Mouse (Mus musculus) erythroblast, embryonic 14.5 days (primary cell): ENCODE results near the gene Ttc7. TPM values are rescaled to one million over a fixed set of nuclear protein-coding genes. Genes with fewer than 3 reads are reported as not detected.
A peak's percentile ranks its signal among the peaks of the same experiment; 100 is the strongest.

Experiments
- H3K27me3 ChIP-seq: 2 replicates; pipeline ENCODE4 v1.6.1; 2012; ENCODE audit warnings: inconsistent platforms; ENCODE audit not compliant: control insufficient read depth
- H3K36me3 ChIP-seq: 2 replicates; pipeline ENCODE4 v1.6.1; 2012; ENCODE audit warnings: mild to moderate bottlenecking, inconsistent platforms; ENCODE audit not compliant: control insufficient read depth
- H3K4me1 ChIP-seq: 2 replicates; pipeline ENCODE4 v1.6.1; 2012; ENCODE audit warnings: inconsistent platforms; ENCODE audit not compliant: control insufficient read depth
- H3K4me3 ChIP-seq: replicated peaks from 2 replicates; pipeline ENCODE3; 2012; ENCODE audit warnings: moderate library complexity, mild to moderate bottlenecking, inconsistent platforms
- H3K9me3 ChIP-seq: 2 replicates; pipeline ENCODE4 v1.6.1; 2012; ENCODE audit warnings: low read length, inconsistent platforms, mixed read lengths; ENCODE audit not compliant: control insufficient read depth
- GATA1 ChIP-seq: IDR thresholded peaks from 2 replicates; pipeline ENCODE4 v1.6.1; 2012; ENCODE audit warnings: low read length, inconsistent platforms, mixed read lengths
- TAL1 ChIP-seq: IDR thresholded peaks from 3 replicates; pipeline ENCODE4 v1.6.1; 2012; ENCODE audit warnings: low read length, inconsistent platforms, mixed read lengths
- polyA plus RNA-seq: library from polyadenylated mRNA; stranded (reverse); fragments of >175 nt; gene quantifications from 2 replicates; pipeline ENCODE4 v1.2.3, GENCODE M21; 2012

The Ttc7 gene
- polyA plus RNA-seq, 1 experiment = 2.6 TPM

GRCm38 (mm10) chr17:87284482-87285040, 1.9 kb downstream of the Ttc7 start:
- H3K36me3 ChIP-seq = peaks cover 38% of the 10 kb centered on the region
- no peak for TF ChIP-seq TAL1
- TF ChIP-seq GATA1 = no peak
- no peaks in the 10 kb centered on the region for H3K27me3 ChIP-seq
- H3K4me3 ChIP-seq = peak overlapping the region; percentile 95
- no peaks in the 10 kb centered on the region for H3K9me3 ChIP-seq
- peaks cover 51% of the 10 kb centered on the region for H3K4me1 ChIP-seq

GRCm38 (mm10) chr17:87285731-87286465, 3.2 kb downstream of the Ttc7 start:
- TF ChIP-seq GATA1 = no peak
- no peak for TF ChIP-seq TAL1
- Histone ChIP-seq H3K27me3 (no peaks in the 10 kb centered on the region), H3K9me3 (no peaks in the 10 kb centered on the region), H3K36me3 (peaks cover 51% of the 10 kb centered on the region), H3K4me3 (no peak overlapping the region), H3K4me1 (peaks cover 50% of the 10 kb centered on the region)

- no peaks in the 10 kb centered on the region for H3K9me3 ChIP-seq
- H3K4me1 ChIP-seq = peaks cover 43% of the 10 kb centered on the region
- H3K27me3 ChIP-seq = no peaks in the 10 kb centered on the region
- TF ChIP-seq TAL1 (no peak), GATA1 (no peak)
- no peak overlapping the region for H3K4me3 ChIP-seq
- peaks cover 58% of the 10 kb centered on the region for H3K36me3 ChIP-seq
These were observed 3.9 kb downstream of the Ttc7 start for GRCm38 (mm10) chr17:87286481-87287143.

GRCm38 (mm10) chr17:87287197-87287777, 4.6 kb downstream of the Ttc7 start:
- TF ChIP-seq TAL1 (no peak), GATA1 (no peak)
- H3K4me1 ChIP-seq = peaks cover 37% of the 10 kb centered on the region
- H3K36me3 ChIP-seq = peaks cover 65% of the 10 kb centered on the region

GRCm38 (mm10) chr17:87288131-87288530, 5.4 kb downstream of the Ttc7 start:
- no peaks in the 10 kb centered on the region for H3K27me3 ChIP-seq
- peaks cover 31% of the 10 kb centered on the region for H3K4me1 ChIP-seq
- H3K4me3 ChIP-seq = no peak overlapping the region
- peaks cover 73% of the 10 kb centered on the region for H3K36me3 ChIP-seq
- no peaks in the 10 kb centered on the region for H3K9me3 ChIP-seq
- TF ChIP-seq TAL1 (no peak), GATA1 (no peak)

More at GRCm38 (mm10) chr17:87287197-87287777, 4.6 kb downstream of the Ttc7 start:
- no peak overlapping the region for H3K4me3 ChIP-seq
- H3K9me3 ChIP-seq = no peaks in the 10 kb centered on the region
- H3K27me3 ChIP-seq = no peaks in the 10 kb centered on the region

GRCm38 (mm10) chr17:87289367-87289766, 6.7 kb downstream of the Ttc7 start:
- Histone ChIP-seq H3K4me3 (no peak overlapping the region), H3K36me3 (peaks cover 85% of the 10 kb centered on the region), H3K4me1 (peaks cover 19% of the 10 kb centered on the region), H3K9me3 (no peaks in the 10 kb centered on the region), H3K27me3 (no peaks in the 10 kb centered on the region)
- TF ChIP-seq GATA1 (no peak), TAL1 (no peak)

- H3K4me1 ChIP-seq = peaks cover 19% of the 10 kb centered on the region
- TF ChIP-seq TAL1 (no peak), GATA1 (no peak)
These were observed 8.4 kb downstream of the Ttc7 start for GRCm38 (mm10) chr17:87291037-87291436.

GRCm38 (mm10) chr17:87291782-87292181, 9.1 kb downstream of the Ttc7 start:
- Histone ChIP-seq H3K36me3 (peaks cover 93% of the 10 kb centered on the region), H3K4me3 (no peak overlapping the region), H3K4me1 (peaks cover 20% of the 10 kb centered on the region), H3K27me3 (no peaks in the 10 kb centered on the region), H3K9me3 (no peaks in the 10 kb centered on the region)
- no peak for TF ChIP-seq TAL1
- TF ChIP-seq GATA1 = no peak

More at GRCm38 (mm10) chr17:87291037-87291436, 8.4 kb downstream of the Ttc7 start:
- peaks cover 90% of the 10 kb centered on the region for H3K36me3 ChIP-seq
- H3K9me3 ChIP-seq = no peaks in the 10 kb centered on the region
- no peaks in the 10 kb centered on the region for H3K27me3 ChIP-seq
- H3K4me3 ChIP-seq = no peak overlapping the region

GRCm38 (mm10) chr17:87293125-87293524, 10.4 kb downstream of the Ttc7 start:
- Histone ChIP-seq H3K36me3 (peaks cover 89% of the 10 kb centered on the region), H3K4me1 (peaks cover 15% of the 10 kb centered on the region), H3K27me3 (no peaks in the 10 kb centered on the region), H3K4me3 (no peak overlapping the region), H3K9me3 (no peaks in the 10 kb centered on the region)
- TF ChIP-seq GATA1 = no peak
- no peak for TF ChIP-seq TAL1
